ENCODE assay signal across 12 mouse cellular contexts in genomic region chr3:135280160-135280559, GRCm38 (mm10). TPM values are rescaled to one million over a fixed set of nuclear protein-coding genes. Genes with fewer than 3 reads are reported as not detected.
DNase-seq lines count a peak whose midpoint lies in the region; ATAC-seq lines count a peak whose summit lies in the region.
"Had no signal": no experiment of that assay in that cellular context is flagged by ENCODE, and none has a peak within 500 bp of the region (broad histone marks: within the 10 kb centered on the region; RNA-seq: fewer than 3 reads in every experiment).

No protein-coding gene starts in this region.

- no peak for DNase-seq in embryonic facial prominence, embryonic 11.5 days (ENCODE audit: low spot score)
- DNase-seq in left cerebral cortex, postnatal 4 days = no peak
- DNase-seq in spleen, postnatal 36 days (ENCODE audit: low spot score in 2 of 2) = no peak
- no peak for DNase-seq in ovary, postnatal 36 days (ENCODE audit: low spot score)
- DNase-seq: liver had no signal

- no peak overlapping the region for H3K27ac ChIP-seq in intestine, embryonic 16.5 days (ENCODE audit: low read length)
- no peak overlapping the region for H3K27ac ChIP-seq in intestine, embryonic 15.5 days
- H3K27ac ChIP-seq in embryonic facial prominence, embryonic 11.5 days (replicated peaks; ENCODE audit: low read depth, low read length) = no peak overlapping the region
- H3K27ac ChIP-seq in hindbrain, embryonic 13.5 days = no peak overlapping the region
- H3K27ac ChIP-seq in midbrain, embryonic 16.5 days (ENCODE audit: low read length) = no peak overlapping the region
- H3K27ac ChIP-seq: macrophage had no signal

- intact Hi-C loops in left cerebral cortex, postnatal 4 days (cut with DNase I) = no loop called here

- H3K4me1 ChIP-seq in intestine, embryonic 16.5 days (ENCODE audit: control insufficient read depth, insufficient read depth, low read length) = no peaks in the 10 kb centered on the region
- no peaks in the 10 kb centered on the region for H3K4me1 ChIP-seq in intestine, embryonic 15.5 days (replicated peaks)
- H3K4me1 ChIP-seq in embryonic facial prominence, embryonic 11.5 days (ENCODE audit: control insufficient read depth, insufficient read depth, low read length) = no peaks in the 10 kb centered on the region
- peaks cover 6% of the 10 kb centered on the region; the same call in 1 of the 2 replicates for H3K4me1 ChIP-seq in hindbrain, embryonic 13.5 days (replicated peaks)
- peaks cover 4% of the 10 kb centered on the region; the same call in 1 of the 2 replicates for H3K4me1 ChIP-seq in midbrain, embryonic 16.5 days (ENCODE audit: control insufficient read depth, insufficient read depth, low read length)

- WGBS in intestine, embryonic 16.5 days = 74% methylated on average over 4 of the region's 4 CpGs
- 81% methylated on average over 4 of the region's 4 CpGs for WGBS in intestine, embryonic 15.5 days
- 83% methylated on average over 4 of the region's 4 CpGs for WGBS in embryonic facial prominence, embryonic 11.5 days
- WGBS in hindbrain, embryonic 13.5 days = 76% methylated on average over 4 of the region's 4 CpGs
- WGBS in midbrain, embryonic 16.5 days = 79% methylated on average over 4 of the region's 4 CpGs

- H3K27me3 ChIP-seq in intestine, embryonic 16.5 days (replicated peaks; ENCODE audit: control insufficient read depth, insufficient read depth, low read length) = no peaks in the 10 kb centered on the region
- H3K27me3 ChIP-seq in intestine, embryonic 15.5 days (replicated peaks) = no peaks in the 10 kb centered on the region
- no peaks in the 10 kb centered on the region for H3K27me3 ChIP-seq in embryonic facial prominence, embryonic 11.5 days (ENCODE audit: control insufficient read depth, insufficient read depth, low read length)
- H3K27me3 ChIP-seq in hindbrain, embryonic 13.5 days = no peaks in the 10 kb centered on the region
- no peaks in the 10 kb centered on the region for H3K27me3 ChIP-seq in midbrain, embryonic 16.5 days (ENCODE audit: control insufficient read depth, insufficient read depth, low read depth, low read length)
- H3K27me3 ChIP-seq: Patski had no signal

- peak; percentile 12; the same call in 1 of the 2 replicates for ATAC-seq in intestine, embryonic 16.5 days
- no peak for ATAC-seq in intestine, embryonic 15.5 days
- no peak for ATAC-seq in embryonic facial prominence, embryonic 11.5 days (replicated peaks; ENCODE audit: insufficient number of reproducible peaks, low FRiP score, low TSS enrichment, low read depth)
- ATAC-seq in hindbrain, embryonic 13.5 days (ENCODE audit: low FRiP score) = no peak
- no peak for ATAC-seq in midbrain, embryonic 16.5 days

- 0 out of 2 replicates have a peak overlapping the region, but pooled peaks have one; percentile 18 for H3K9ac ChIP-seq in intestine, embryonic 16.5 days (ENCODE audit: low read depth, low read length)
- H3K9ac ChIP-seq in intestine, embryonic 15.5 days = no peak overlapping the region
- H3K9ac ChIP-seq in embryonic facial prominence, embryonic 11.5 days (replicated peaks; ENCODE audit: low read length) = peak overlapping the region; percentile 59
- peak overlapping the region; percentile 47; the same call in 1 of the 2 replicates for H3K9ac ChIP-seq in hindbrain, embryonic 13.5 days
- peak overlapping the region; percentile 46; the same call in 1 of the 2 replicates for H3K9ac ChIP-seq in midbrain, embryonic 16.5 days (ENCODE audit: low read depth, low read length)

- no peaks in the 10 kb centered on the region for H3K36me3 ChIP-seq in intestine, embryonic 16.5 days (ENCODE audit: control insufficient read depth, insufficient read depth, low read length)
- H3K36me3 ChIP-seq in intestine, embryonic 15.5 days = no peaks in the 10 kb centered on the region
- no peaks in the 10 kb centered on the region for H3K36me3 ChIP-seq in embryonic facial prominence, embryonic 11.5 days (replicated peaks; ENCODE audit: control insufficient read depth, insufficient read depth, low read depth, low read length)
- no peaks in the 10 kb centered on the region for H3K36me3 ChIP-seq in hindbrain, embryonic 13.5 days
- H3K36me3 ChIP-seq in midbrain, embryonic 16.5 days (ENCODE audit: control insufficient read depth, insufficient read depth, low read length) = no peaks in the 10 kb centered on the region

- H3K4me3 ChIP-seq in intestine, embryonic 16.5 days (ENCODE audit: low read length) = no peak overlapping the region
- no peak overlapping the region for H3K4me3 ChIP-seq in intestine, embryonic 15.5 days (replicated peaks)
- no peak overlapping the region for H3K4me3 ChIP-seq in embryonic facial prominence, embryonic 11.5 days (ENCODE audit: low read depth, low read length)
- no peak overlapping the region for H3K4me3 ChIP-seq in hindbrain, embryonic 13.5 days
- H3K4me3 ChIP-seq in midbrain, embryonic 16.5 days (ENCODE audit: low read depth, low read length) = no peak overlapping the region

- H3K9me3 ChIP-seq in intestine, embryonic 16.5 days (ENCODE audit: control insufficient read depth, low read length) = no peaks in the 10 kb centered on the region
- H3K9me3 ChIP-seq in intestine, embryonic 15.5 days = no peaks in the 10 kb centered on the region
- no peaks in the 10 kb centered on the region for H3K9me3 ChIP-seq in embryonic facial prominence, embryonic 11.5 days (replicated peaks; ENCODE audit: control insufficient read depth, low read length)
- H3K9me3 ChIP-seq in hindbrain, embryonic 13.5 days = no peaks in the 10 kb centered on the region
- no peaks in the 10 kb centered on the region for H3K9me3 ChIP-seq in midbrain, embryonic 16.5 days (replicated peaks; ENCODE audit: control insufficient read depth, low read length, poor library complexity, severe bottlenecking)

- no peak overlapping the region for H3K4me2 ChIP-seq in intestine, embryonic 16.5 days (ENCODE audit: low read depth, low read length)
- H3K4me2 ChIP-seq in intestine, embryonic 15.5 days (replicated peaks) = no peak overlapping the region
- H3K4me2 ChIP-seq in embryonic facial prominence, embryonic 11.5 days (ENCODE audit: low read depth, low read length) = no peak overlapping the region
- H3K4me2 ChIP-seq in hindbrain, embryonic 13.5 days = no peak overlapping the region
- H3K4me2 ChIP-seq in midbrain, embryonic 16.5 days (ENCODE audit: low read length) = no peak overlapping the region

RNA-seq across cellular contexts. Expression of gene Bdh2, which starts 0.9 kb away (rescaled TPM):
- 8.8 and 9.1 TPM in 2 replicates for polyA plus RNA-seq in intestine, embryonic 16.5 days (2015; fragmentation: Nextera tagmentation; extraction: Ambion mirVana)
- 7.1 and 8.9 TPM in 2 replicates for polyA plus RNA-seq in intestine, embryonic 15.5 days (2015; fragmentation: Nextera tagmentation; extraction: Ambion mirVana)
- polyA plus RNA-seq in embryonic facial prominence, embryonic 11.5 days (2014; fragmentation: Nextera tagmentation; extraction: Ambion mirVana) = 14.7 and 16.8 TPM in 2 replicates
- 5.8 TPM in 2 replicates for polyA plus RNA-seq in hindbrain, embryonic 13.5 days (2015; fragmentation: Nextera tagmentation; extraction: Ambion mirVana)
- polyA plus RNA-seq in midbrain, embryonic 16.5 days (2015; fragmentation: Nextera tagmentation; extraction: Ambion mirVana) = 4.0 and 4.8 TPM in 2 replicates
- total RNA-seq in left cerebral cortex, postnatal 4 days (2021) = 1 to 10 TPM; 1.6 to 2.2 TPM
- polyA plus RNA-seq: CD4-positive, CD25-positive, alpha-beta regulatory T cell, adult 4 months; macrophage had no signal

RNA-seq across cellular contexts. Expression of gene Slc9b2, which starts 27.3 kb away (rescaled TPM):
- polyA plus RNA-seq in intestine, embryonic 16.5 days (2015; fragmentation: Nextera tagmentation; extraction: Ambion mirVana) = 1.2 and 1.7 TPM in 2 replicates
- polyA plus RNA-seq in intestine, embryonic 15.5 days (2015; fragmentation: Nextera tagmentation; extraction: Ambion mirVana) = 0.93 and 1.1 TPM in 2 replicates
- polyA plus RNA-seq in embryonic facial prominence, embryonic 11.5 days (2014; fragmentation: Nextera tagmentation; extraction: Ambion mirVana) = 3.5 and 5.5 TPM in 2 replicates
- 1.1 and 1.4 TPM in 2 replicates for polyA plus RNA-seq in hindbrain, embryonic 13.5 days (2015; fragmentation: Nextera tagmentation; extraction: Ambion mirVana)
- 1.8 and 2.9 TPM in 2 replicates for polyA plus RNA-seq in midbrain, embryonic 16.5 days (2015; fragmentation: Nextera tagmentation; extraction: Ambion mirVana)
- 1 to 10 TPM; 6.9 to 7.0 TPM for total RNA-seq in left cerebral cortex, postnatal 4 days (2021)
- polyA plus RNA-seq: Patski had no signal
